Mouse (Mus musculus) embryonic facial prominence, embryonic 11.5 days (tissue): ENCODE results near the gene Exog. TPM values are rescaled to one million over a fixed set of nuclear protein-coding genes. Genes with fewer than 3 reads are reported as not detected.

Experiments used
- ATAC-seq: fragments of 200-750 bp; cut with Nextera tagmentation; replicated peaks from 2 replicates; pipeline ENCODE4 v1.8.0; 2017; ENCODE audit warnings: low read depth; ENCODE audit not compliant: insufficient number of reproducible peaks, low FRiP score, low TSS enrichment
- DNase-seq: peaks from one replicate; pipeline ENCODE4 v3.0.0-alpha.2; 2015; ENCODE audit warnings: low spot score
- H3K27ac ChIP-seq: fragments of 300-500 bp; sonication (generic); replicated peaks from 2 replicates; pipeline ENCODE4 v1.5.1; 2014; ENCODE audit warnings: mild to moderate bottlenecking, low read depth, low read length, control low read depth
- H3K27me3 ChIP-seq: fragments of 300-500 bp; sonication (generic); 2 replicates; pipeline ENCODE4 v1.6.1; 2014; ENCODE audit warnings: mild to moderate bottlenecking, low read length, moderate library complexity, mixed read lengths; ENCODE audit not compliant: control insufficient read depth, insufficient read depth
- H3K36me3 ChIP-seq: fragments of 300-500 bp; sonication (generic); replicated peaks from 2 replicates; pipeline ENCODE4 v1.6.1; 2014; ENCODE audit warnings: low read depth, mild to moderate bottlenecking, low read length, moderate library complexity, mixed read lengths; ENCODE audit not compliant: control insufficient read depth, insufficient read depth
- H3K4me1 ChIP-seq: fragments of 300-500 bp; sonication (generic); 2 replicates; pipeline ENCODE4 v1.6.1; 2014; ENCODE audit warnings: low read length, mixed read lengths; ENCODE audit not compliant: control insufficient read depth, insufficient read depth
- H3K4me2 ChIP-seq: fragments of 300-500 bp; sonication (generic); 2 replicates; pipeline ENCODE4 v1.6.1; 2014; ENCODE audit warnings: low read depth, mild to moderate bottlenecking, control low read depth, low read length, moderate library complexity
- H3K4me3 ChIP-seq: fragments of 300-500 bp; sonication (generic); 2 replicates; pipeline ENCODE4 v1.5.1; 2014; ENCODE audit warnings: low read depth, low read length, control low read depth
- H3K9ac ChIP-seq: fragments of 300-500 bp; sonication (generic); replicated peaks from 2 replicates; pipeline ENCODE4 v1.6.1; 2014; ENCODE audit warnings: mild to moderate bottlenecking, control low read depth, low read length
- H3K9me3 ChIP-seq: fragments of 300-500 bp; sonication (generic); replicated peaks from 2 replicates; pipeline ENCODE4 v1.6.1; 2016; ENCODE audit warnings: mild to moderate bottlenecking, low read length, inconsistent platforms, mixed read lengths; ENCODE audit not compliant: control insufficient read depth
- WGBS: fragments of 180-500 bp; shearing (Covaris S2); extraction: QIAGEN DNeasy Blood & Tissue Kit; methylation state at CpG from one replicate; pipeline ENCODE4 v1.1.7; 2014; 5-methylcytosine and 5-hydroxymethylcytosine counted together
- polyA plus RNA-seq: library from polyadenylated mRNA; unstranded; fragments of >200 nt; fragmentation: Nextera tagmentation; extraction: Ambion mirVana; gene quantifications from 2 replicates; pipeline ENCODE4 v1.2.1, GENCODE M21; 2014

Exog gene
- polyA plus RNA-seq, 1 experiment from 2014 or later: 50.7 TPM

DNA sequence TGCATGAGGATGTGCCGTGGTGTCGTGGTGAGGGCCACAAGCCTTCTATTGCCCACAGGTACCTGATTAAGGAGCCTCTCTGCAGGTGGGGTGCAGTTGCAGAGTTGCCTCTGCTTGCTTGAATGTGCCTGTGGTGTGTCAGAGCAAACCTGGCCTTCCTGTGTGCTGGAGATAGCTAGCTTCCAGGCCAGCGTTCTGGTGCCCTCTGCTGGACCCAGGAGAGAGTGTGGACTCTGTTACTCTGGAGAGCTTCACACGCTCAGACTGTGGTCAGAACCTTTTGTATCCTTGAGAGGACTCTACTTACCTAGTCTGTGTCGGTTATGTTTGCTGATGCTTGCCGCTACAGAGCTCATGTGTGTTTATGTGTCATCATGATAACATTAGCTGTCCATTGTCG is 14.4 kb upstream of the Exog start:
- Histone ChIP-seq H3K27ac (no peak overlapping the region), H3K27me3 (no peaks in the 10 kb centered on the region), H3K36me3 (peaks cover 13% of the 10 kb centered on the region), H3K4me1 (0 out of 2 replicates have a peak, but pooled peaks cover 2% of the 10 kb centered on the region), H3K4me3 (no peak overlapping the region), H3K9me3 (no peaks in the 10 kb centered on the region), H3K9ac (no peak overlapping the region), H3K4me2 (no peak overlapping the region)
- ATAC-seq: peak; percentile 58; the same call in 1 of the 2 replicates
- 56% methylated on average over 7 of the region's 7 CpGs for WGBS
- peak; percentile 81 for DNase-seq

DNA sequence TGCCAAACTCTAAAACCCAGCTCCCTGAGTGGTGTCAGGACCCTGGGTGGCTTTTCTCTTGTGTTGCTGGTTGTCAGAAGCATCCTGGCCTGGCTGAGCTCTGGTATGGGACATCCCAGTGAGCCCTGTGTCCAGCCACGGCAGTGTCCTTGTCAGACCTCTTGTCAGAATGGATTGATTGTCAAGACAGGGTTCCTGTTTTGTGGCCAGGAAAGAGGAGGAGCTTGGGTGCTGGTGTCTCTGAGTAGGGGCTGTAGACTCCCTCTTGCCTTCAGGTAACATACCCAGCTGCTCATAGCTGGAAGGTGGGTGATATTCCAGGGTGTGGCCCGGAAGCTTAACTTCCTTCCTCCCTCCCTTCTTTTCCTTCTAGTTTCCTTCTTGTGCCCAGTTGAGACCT is 8.9 kb upstream of the Exog start:
- no peak overlapping the region for H3K9ac ChIP-seq
- H3K27me3 ChIP-seq: no peaks in the 10 kb centered on the region
- no peak overlapping the region for H3K4me3 ChIP-seq
- WGBS: 90% methylated on average over 2 of the region's 2 CpGs
- peaks cover 12% of the 10 kb centered on the region for H3K36me3 ChIP-seq
- DNase-seq: no peak
- H3K9me3 ChIP-seq: no peaks in the 10 kb centered on the region
- no peaks in the 10 kb centered on the region for H3K4me1 ChIP-seq
- no peak overlapping the region for H3K27ac ChIP-seq
- H3K4me2 ChIP-seq: no peak overlapping the region
- no peak for ATAC-seq

DNA sequence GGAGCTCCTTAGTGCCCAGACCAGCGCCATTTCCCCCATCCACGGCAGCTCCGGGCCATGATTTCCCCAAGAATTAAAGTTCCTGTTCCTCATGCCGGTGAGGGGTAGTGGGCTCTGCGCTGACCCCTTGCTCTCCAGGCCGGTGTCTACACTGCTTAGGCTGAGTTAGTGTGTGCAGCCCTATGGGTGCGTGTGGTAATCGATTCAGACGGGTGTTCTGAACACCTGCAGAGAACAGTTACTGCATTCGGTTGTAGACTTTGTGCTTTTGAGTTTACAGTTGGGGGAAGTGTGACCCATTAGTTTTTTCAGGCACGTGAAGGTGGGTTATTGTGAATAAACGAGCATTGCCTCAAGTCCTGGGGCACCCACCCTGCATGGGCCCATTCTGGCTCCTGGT is 6.7 kb upstream of the Exog start:
- H3K4me3 ChIP-seq: no peak overlapping the region
- no peak overlapping the region for H3K9ac ChIP-seq
- H3K4me2 ChIP-seq: no peak overlapping the region
- peaks cover 8% of the 10 kb centered on the region for H3K36me3 ChIP-seq
- no peaks in the 10 kb centered on the region for H3K9me3 ChIP-seq
- ATAC-seq (no peak), DNase-seq (no peak)
- 92% methylated on average over 12 of the region's 12 CpGs for WGBS
- H3K4me1 ChIP-seq: no peaks in the 10 kb centered on the region
- no peak overlapping the region for H3K27ac ChIP-seq
- no peaks in the 10 kb centered on the region for H3K27me3 ChIP-seq

DNA sequence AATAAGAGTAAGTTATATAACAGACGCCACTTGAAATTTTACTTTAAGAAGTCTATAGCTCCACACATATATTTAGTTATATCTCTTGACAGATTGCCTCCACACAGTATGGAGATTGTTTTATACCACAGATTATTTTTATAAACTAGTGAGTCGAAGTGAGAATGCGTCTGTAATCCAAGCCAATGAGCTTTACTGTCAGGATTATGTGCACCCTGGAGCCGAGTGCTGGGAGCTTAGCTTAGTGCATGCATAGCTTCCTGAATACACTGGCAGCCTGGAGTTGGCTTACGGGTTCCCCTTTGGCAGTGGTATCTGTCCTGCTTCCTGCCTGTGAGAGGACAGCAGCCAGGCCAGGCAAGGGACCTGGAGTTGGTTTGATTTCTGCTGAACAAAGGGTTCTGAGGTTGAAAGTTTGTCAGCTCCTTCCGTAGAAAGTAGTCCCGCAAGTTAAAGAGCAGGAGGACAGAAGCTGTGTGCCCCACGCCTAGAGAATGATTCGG is 6.2 kb upstream of the Exog start:
- no peak for ATAC-seq
- Histone ChIP-seq H3K9me3 (no peaks in the 10 kb centered on the region), H3K36me3 (peaks cover 7% of the 10 kb centered on the region), H3K27me3 (no peaks in the 10 kb centered on the region), H3K9ac (no peak overlapping the region), H3K4me1 (no peaks in the 10 kb centered on the region), H3K4me3 (no peak overlapping the region), H3K4me2 (no peak overlapping the region), H3K27ac (no peak overlapping the region)
- DNase-seq: no peak
- WGBS: 90% methylated on average over 9 of the region's 9 CpGs

DNA sequence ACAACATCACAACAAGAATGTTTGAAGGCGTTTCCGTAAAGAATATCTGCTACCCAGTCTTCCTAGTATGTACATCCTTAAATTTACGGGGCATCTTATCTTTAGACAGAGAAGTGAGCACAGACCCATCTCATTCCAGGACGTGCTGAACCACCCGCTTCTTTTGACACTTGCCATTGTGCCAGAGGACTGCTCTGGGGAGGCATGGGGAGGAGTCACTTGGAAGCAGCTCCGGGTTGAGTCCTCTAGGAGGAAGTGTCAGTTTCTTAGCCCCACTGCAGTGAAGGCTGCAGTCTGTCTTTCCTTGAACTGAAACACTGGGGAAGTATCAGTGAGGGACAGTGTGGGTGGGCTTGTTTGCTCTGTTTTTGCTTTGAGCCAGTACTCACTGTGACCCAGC is 994 bp downstream of the Exog start:
- no peaks in the 10 kb centered on the region for H3K27me3 ChIP-seq
- WGBS: 39% methylated on average over 6 of the region's 6 CpGs
- no peak overlapping the region for H3K27ac ChIP-seq

DNA sequence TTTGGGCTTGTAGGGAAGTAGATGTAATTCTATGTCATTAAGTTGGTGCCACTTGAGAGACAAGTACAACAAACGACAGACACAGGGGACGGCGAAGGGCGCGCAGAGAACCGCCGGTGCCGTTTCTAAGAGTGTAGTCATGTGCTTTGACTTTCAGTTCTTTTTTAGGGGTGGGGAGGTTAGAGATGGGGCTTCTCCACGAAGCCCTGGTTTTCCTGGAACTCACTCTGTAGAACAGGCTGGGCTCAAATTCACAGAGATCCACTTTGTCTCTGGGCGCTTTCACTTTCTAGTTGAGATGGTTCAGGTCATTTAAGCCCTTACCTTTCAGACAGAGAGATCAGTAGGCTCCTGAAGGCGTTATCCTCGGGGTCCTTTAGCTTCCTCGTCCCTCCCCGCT is 11.2 kb downstream of the Exog start:
- Histone ChIP-seq H3K4me3 (no peak overlapping the region), H3K9ac (no peak overlapping the region), H3K9me3 (no peaks in the 10 kb centered on the region), H3K4me2 (no peak overlapping the region), H3K27me3 (no peaks in the 10 kb centered on the region), H3K4me1 (no peaks in the 10 kb centered on the region), H3K36me3 (no peaks in the 10 kb centered on the region; the same call in 1 of the 2 replicates), H3K27ac (no peak overlapping the region)
- DNase-seq: no peak
- WGBS: 87% methylated on average over 14 of the region's 14 CpGs
- no peak for ATAC-seq

More for the DNA sequence above, 994 bp downstream of the Exog start:
- ATAC-seq: no peak
- peak overlapping the region; percentile 56 for H3K4me3 ChIP-seq
- H3K36me3 ChIP-seq: peaks cover 4% of the 10 kb centered on the region
- H3K4me2 ChIP-seq: peak overlapping the region; percentile 81
- no peak for DNase-seq
- H3K9me3 ChIP-seq: no peaks in the 10 kb centered on the region
- H3K4me1 ChIP-seq: peaks cover 3% of the 10 kb centered on the region
- peak overlapping the region; percentile 95 for H3K9ac ChIP-seq

DNA sequence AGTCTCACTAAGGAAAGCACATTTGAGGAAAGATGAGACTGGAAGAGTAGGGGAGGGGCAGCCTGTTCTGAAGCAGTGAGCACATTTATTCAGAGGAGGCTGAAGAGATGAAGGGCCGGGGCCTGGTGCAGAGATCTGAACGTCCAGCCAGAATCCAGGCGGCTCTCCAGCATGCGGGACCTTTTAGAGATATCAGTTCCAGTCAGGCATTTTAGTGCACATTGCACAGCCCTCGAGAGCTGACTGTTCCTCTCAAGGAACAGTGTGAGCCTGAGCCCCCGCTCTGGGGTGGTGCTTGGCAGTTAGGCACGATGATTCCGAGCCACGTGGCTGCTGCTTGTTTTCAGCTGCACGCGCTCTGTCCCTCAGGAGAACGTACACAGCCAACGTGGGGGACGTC is 12.4 kb downstream of the Exog start:
- Histone ChIP-seq H3K4me3 (no peak overlapping the region), H3K27me3 (no peaks in the 10 kb centered on the region), H3K9ac (no peak overlapping the region), H3K27ac (no peak overlapping the region), H3K4me1 (no peaks in the 10 kb centered on the region), H3K36me3 (no peaks in the 10 kb centered on the region; the same call in 1 of the 2 replicates), H3K9me3 (no peaks in the 10 kb centered on the region), H3K4me2 (no peak overlapping the region)
- 91% methylated on average over 14 of the region's 14 CpGs for WGBS
- ATAC-seq (no peak), DNase-seq (no peak)

DNA sequence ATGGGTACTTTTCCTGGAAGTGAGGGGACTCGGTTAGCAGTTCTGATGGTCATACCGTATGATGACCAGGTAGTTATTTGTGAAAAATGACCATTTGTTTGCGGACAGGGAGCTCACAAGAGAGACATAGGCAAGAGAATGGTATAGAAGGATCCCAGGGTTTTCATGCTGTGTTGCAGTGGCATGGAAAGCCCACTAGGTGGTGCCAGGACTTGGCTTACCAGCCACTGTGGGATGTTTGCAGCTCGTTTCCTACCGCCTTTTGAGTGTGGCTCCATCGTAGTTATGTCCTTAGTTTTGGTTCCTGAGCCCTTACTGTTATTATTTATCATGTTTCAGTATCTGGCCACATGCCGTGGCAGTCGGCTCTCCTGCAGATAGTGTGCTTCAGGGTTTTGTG is 15.7 kb downstream of the Exog start:
- Histone ChIP-seq H3K36me3 (peaks cover 8% of the 10 kb centered on the region), H3K27me3 (no peaks in the 10 kb centered on the region), H3K9ac (no peak overlapping the region), H3K4me2 (no peak overlapping the region), H3K4me3 (no peak overlapping the region), H3K9me3 (no peaks in the 10 kb centered on the region), H3K27ac (no peak overlapping the region), H3K4me1 (no peaks in the 10 kb centered on the region)
- 58% methylated on average over 8 of the region's 8 CpGs for WGBS
- DNase-seq (peak; percentile 83), ATAC-seq (no peak)
